Mouse (Mus musculus): ENCODE data around the gene Kalrn.

DNA sequence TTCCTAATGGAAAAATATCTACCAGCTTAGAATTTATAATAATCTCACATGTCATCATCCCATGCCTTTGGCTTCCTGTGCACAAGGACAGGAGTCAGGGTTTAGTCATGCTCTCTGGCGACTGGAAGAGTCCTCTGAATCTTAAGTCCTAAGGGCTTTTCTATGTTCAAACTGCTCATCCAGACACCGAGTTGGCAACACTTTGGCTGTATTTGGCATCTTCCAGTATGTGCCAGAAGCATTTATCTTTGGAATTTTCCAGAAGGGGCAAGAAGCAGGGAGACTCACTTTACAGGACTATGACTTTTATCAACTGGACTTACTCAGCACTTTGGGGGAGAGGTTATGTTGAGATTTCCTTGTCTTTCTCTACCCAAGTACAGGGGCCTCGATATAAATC lies 417.6 kb downstream of the Kalrn start:
- TF ChIP-seq CTCF (IDR thresholded peaks at IDR 0.05; ENCODE audit: low read depth) (no peak), EP300 (IDR thresholded peaks at IDR 0.05; ENCODE audit: low read depth) (no peak)

Measured in heart, postnatal 0 days (tissue).